Mouse (Mus musculus): Measurements from ENCODE around the gene Wtap.
"Not testable (repeated sequence)": the region's sequence is repeated elsewhere in the genome, so short reads cannot be mapped to it uniquely, and the experiment has no call there.

Gene Wtap

GRCm38 (mm10) chr17:12963476-12963875, 30.5 kb downstream of the Wtap start:
- no peak for DNase-seq (ENCODE audit: low read depth, low spot score)

- DNase-seq (ENCODE audit: low read depth, low spot score), result peak; percentile 86
These were observed 33.6 kb downstream of the Wtap start, which contains the start of gene Acat2 for GRCm38 (mm10) chr17:12960331-12960873. Gene Acat2 (minus strand): TSS chr17:12960747.

- DNase-seq (ENCODE audit: low read depth, low spot score), result not testable (repeated sequence)
These were observed 34.6 kb downstream of the Wtap start for GRCm38 (mm10) chr17:12959377-12959776.

GRCm38 (mm10) chr17:12956664-12957063, 37.3 kb downstream of the Wtap start:
- DNase-seq (ENCODE audit: low read depth, low spot score), result no peak

- no peak for DNase-seq (ENCODE audit: low read depth, low spot score)
These were observed 44.3 kb downstream of the Wtap start for GRCm38 (mm10) chr17:12949669-12950068.

GRCm38 (mm10) chr17:12942459-12943162, 51.4 kb downstream of the Wtap start:
- DNase-seq (ENCODE audit: low read depth, low spot score), result no peak

- no peak for DNase-seq (ENCODE audit: low read depth, low spot score)
These were observed 52.3 kb downstream of the Wtap start for GRCm38 (mm10) chr17:12941543-12942260.

- DNase-seq (ENCODE audit: low read depth, low spot score), result no peak
These were observed 53.7 kb downstream of the Wtap start, which contains the start of gene Acat3 for GRCm38 (mm10) chr17:12940151-12940805. Gene Acat3 (minus strand): TSS chr17:12940600.

GRCm38 (mm10) chr17:12939377-12940148, 54.4 kb downstream of the Wtap start:
- not testable (repeated sequence) for DNase-seq (ENCODE audit: low read depth, low spot score)

GRCm38 (mm10) chr17:12938077-12938476, 55.9 kb downstream of the Wtap start:
- no peak for DNase-seq (ENCODE audit: low read depth, low spot score)

- DNase-seq (ENCODE audit: low read depth, low spot score), result no peak
These were observed 56.5 kb downstream of the Wtap start for GRCm38 (mm10) chr17:12937412-12937970.

- no peak for DNase-seq (ENCODE audit: low read depth, low spot score)
These were observed 58.2 kb downstream of the Wtap start for GRCm38 (mm10) chr17:12935719-12936118.

GRCm38 (mm10) chr17:12931576-12931975, 62.4 kb downstream of the Wtap start:
- not testable (repeated sequence) for DNase-seq (ENCODE audit: low read depth, low spot score)

- DNase-seq (ENCODE audit: low read depth, low spot score), result no peak
These were observed 68.2 kb downstream of the Wtap start for GRCm38 (mm10) chr17:12925703-12926180.

GRCm38 (mm10) chr17:12925001-12925400, 69.0 kb downstream of the Wtap start:
- DNase-seq (ENCODE audit: low read depth, low spot score), result no peak

GRCm38 (mm10) chr17:12921073-12921472, 72.9 kb downstream of the Wtap start:
- no peak for DNase-seq (ENCODE audit: low read depth, low spot score)
